Mouse (Mus musculus): ENCODE data around the gene Pdgfc.

Gene Pdgfc

GRCm38 (mm10) chr3:81160457-81161165 lies 124.4 kb downstream of the Pdgfc start:
- DNase-seq = no peak

- DNase-seq = no peak
Measured at GRCm38 (mm10) chr3:81162129-81162528, 125.9 kb downstream of the Pdgfc start.

DNA sequence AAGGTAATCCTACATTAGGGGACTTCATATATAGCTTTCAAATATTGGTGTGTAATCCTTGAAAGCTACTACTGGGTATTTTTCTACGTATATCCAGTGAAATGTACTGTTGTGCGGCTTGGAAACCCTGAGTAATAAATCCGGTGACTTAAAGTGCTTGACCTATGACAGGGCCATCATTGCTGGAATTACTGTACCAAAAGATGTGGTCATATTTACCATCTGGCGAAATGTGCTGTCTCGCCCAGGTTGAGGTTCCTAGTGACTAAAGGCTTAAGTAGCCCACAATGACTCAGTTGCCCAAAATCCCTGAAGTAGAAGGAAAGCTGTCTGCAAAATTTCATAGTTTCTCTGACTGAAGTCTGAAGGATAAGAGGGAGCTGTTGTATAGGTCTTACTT lies 127.9 kb downstream of the Pdgfc start:
- DNase-seq = no peak

GRCm38 (mm10) chr3:81170073-81170809 lies 134.0 kb downstream of the Pdgfc start:
- DNase-seq = no peak

- no peak for DNase-seq
Measured at GRCm38 (mm10) chr3:81174832-81175231, 138.6 kb downstream of the Pdgfc start.

GRCm38 (mm10) chr3:81181319-81182013 lies 145.2 kb downstream of the Pdgfc start:
- DNase-seq = peak; percentile 38

DNA sequence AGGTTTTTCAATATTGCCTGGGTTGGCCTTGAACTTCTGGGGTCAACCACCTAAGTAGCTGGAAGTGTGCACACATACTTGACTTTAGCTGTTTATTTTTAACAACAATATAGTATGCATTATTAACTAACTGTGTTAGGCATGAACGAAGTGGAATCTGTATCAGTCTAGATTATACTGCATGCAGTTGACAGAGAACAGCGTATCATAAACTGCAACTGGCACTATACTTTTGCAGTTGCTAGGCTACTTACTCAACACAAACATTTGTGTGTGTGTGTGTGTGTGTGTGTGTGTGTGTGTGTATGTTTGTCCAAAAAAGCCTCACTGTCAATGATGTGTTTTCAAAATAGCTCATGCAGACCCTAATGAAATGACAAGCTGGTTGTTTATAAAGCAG lies 160.7 kb downstream of the Pdgfc start:
- DNase-seq = no peak

DNA sequence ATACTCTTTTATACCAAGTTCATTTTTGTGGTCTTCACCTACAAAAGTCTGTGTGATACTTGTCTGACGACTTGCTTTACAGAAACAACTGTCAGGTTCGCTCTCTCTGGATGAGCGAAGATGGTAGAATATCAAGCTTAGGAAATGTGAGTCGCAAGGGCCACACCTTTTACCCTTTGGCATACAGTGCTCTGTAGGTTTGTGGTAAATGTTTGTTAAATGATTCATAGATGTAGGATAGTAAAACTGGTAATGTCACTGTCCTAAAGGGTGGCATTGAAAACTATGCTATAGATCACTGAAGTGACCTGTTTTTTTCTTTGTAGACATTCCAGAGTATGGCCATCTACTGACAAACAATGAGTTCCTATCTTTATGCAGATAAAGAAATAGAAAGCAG lies 161.4 kb downstream of the Pdgfc start:
- no peak for DNase-seq

DNA sequence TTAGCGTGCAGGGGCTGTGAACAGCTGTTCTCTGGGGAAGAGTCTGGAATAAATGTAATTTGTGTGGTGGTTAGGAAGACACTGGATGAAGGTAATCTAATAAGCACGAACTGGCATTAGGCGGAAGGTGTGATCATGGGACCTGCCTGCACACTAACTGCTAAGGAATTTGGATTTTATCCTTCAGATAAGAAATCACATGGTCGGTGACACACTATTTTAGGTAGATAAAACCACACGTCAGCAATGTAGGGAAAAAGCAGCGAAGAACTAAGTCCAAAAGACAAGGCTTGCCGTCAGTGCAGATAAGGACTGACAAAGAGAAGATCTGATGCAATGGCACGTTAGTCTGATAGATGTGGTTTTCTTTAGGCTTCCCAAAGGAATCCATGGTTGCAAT lies 164.4 kb downstream of the Pdgfc start:
- no peak for DNase-seq

DNA sequence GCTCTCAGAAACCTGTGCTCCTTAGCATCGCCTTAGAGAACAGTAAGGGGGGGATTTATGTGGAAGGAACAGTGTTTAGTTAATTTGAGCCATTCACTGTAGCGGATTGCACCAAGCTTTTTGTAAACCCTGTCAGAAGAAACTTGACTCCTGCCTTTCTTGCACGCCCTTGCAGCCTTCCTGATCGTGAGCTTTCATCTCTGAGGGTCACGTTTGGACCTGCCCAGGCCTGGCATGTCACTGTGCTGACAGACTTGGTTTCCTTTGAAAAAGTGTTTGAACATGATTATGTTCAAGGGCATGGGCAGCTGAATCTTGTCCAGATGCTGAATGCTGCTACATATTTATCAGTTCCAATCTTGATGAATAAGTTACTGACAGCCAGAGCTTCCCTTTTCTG lies 169.0 kb downstream of the Pdgfc start:
- DNase-seq = no peak

DNA sequence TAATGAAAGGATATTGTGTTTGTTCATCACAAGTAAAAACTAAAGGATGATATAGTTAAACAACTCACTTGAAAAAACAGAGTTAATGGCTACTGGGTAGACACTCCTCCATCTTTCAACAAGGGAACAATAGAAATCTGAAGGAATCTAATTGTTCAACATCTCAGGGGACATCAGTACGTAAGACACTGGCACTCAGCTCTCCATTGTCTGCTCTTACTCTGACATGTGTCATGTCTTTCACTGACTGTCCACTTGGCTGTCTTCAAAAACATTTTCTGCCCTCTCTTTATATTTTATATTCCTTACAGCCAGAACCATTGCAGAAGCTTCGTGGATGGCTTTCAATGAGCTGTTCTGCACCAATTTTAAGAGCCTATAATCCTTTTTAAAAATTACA lies 172.0 kb downstream of the Pdgfc start:
- DNase-seq = no peak

DNA sequence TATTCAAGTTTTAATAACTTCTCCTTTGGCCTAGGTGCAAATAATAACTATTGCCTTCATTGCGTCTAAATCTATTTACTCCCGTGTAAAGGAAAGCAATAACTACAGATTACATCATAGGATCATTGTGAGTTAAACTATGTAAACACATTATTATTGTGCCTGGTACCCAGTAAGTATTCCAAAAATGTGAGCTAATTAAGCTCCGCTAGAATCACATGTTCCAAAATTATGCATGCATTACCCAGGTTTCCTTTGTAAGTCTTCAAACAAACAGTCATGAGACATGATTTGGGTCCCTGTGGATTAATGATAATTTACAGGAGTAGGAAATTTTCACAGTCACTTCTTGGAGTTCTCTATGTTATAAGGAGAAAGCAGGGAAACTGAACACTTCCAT lies 174.9 kb downstream of the Pdgfc start:
- no peak for DNase-seq

- no peak for DNase-seq
Measured at GRCm38 (mm10) chr3:81211666-81212065, 175.4 kb downstream of the Pdgfc start.

DNA sequence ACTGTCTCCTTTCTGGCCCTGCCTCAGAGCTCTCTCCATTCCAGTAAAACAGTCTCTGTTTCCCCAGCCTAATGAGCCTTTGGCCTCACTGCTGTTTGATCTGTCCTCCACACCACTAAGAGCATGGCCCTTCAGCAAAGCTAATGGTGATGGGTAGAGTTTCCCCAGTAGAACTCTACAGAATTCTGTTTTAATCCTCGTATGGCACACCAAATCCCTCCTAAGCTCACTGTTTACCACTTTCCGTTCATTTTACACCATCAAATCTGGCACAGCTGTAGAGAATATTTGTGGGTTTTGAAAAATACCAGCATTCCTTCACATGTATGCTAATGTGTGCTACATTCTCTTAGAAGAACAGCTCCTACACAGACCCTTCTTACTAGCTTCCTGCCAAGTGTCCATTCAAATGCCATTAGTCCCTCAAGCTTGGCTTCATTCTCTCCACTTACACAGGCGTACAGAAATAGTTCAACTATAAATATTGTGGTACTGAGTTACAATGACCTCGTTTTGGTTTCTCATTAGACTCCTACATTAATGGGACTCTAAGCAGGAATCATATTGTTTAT lies 179.4 kb downstream of the Pdgfc start:
- DNase-seq = no peak

- DNase-seq = no peak
Measured at GRCm38 (mm10) chr3:81221682-81222081, 185.5 kb downstream of the Pdgfc start.

- no peak for DNase-seq
Measured at GRCm38 (mm10) chr3:81228344-81228743, 192.1 kb downstream of the Pdgfc start.

GRCm38 (mm10) chr3:81242697-81243590 lies 206.7 kb downstream of the Pdgfc start:
- no peak for DNase-seq

- no peak for DNase-seq
Measured at GRCm38 (mm10) chr3:81243591-81243990, 207.4 kb downstream of the Pdgfc start.

- no peak for DNase-seq
Measured at GRCm38 (mm10) chr3:81262801-81263200, 226.6 kb downstream of the Pdgfc start.
